Mouse (Mus musculus): ENCODE results near the gene Nf1.

- TF ChIP-seq GATA1 (IDR thresholded peaks at IDR 0.05; ENCODE audit: low read length) (no peak), TAL1 (IDR thresholded peaks at IDR 0.05; ENCODE audit: low read length) (no peak)
Observed at GRCm38 (mm10) chr11:79535554-79535953, 196.1 kb downstream of the Nf1 start.

Data from erythroblast, embryonic 14.5 days (primary cell).